Mouse (Mus musculus) layer of hippocampus, postnatal 10 days (tissue): Measurements from ENCODE around the gene Fzd10. TPM values are rescaled to one million over a fixed set of nuclear protein-coding genes. Genes with fewer than 3 reads are reported as not detected.

Source experiments
- DNase-seq, 2 experiments: peaks; one replicate each; pipeline ENCODE4 v3.0.0; 2021; ENCODE audit warnings: low spot score in 2 of 2
- total RNA-seq, 2 experiments: library from RNA; stranded (reverse); gene quantifications; 2 replicates each; pipeline ENCODE4 v1.2.3; 2021

Gene Fzd10
- total RNA-seq, 2 experiments from 2014 or later, result 1.4 to 1.8 TPM

GRCm38 (mm10) chr5:128601036-128602019 lies 684 bp downstream of the Fzd10 start:
- DNase-seq, result no peak

- no peak for DNase-seq
These were observed 3.0 kb downstream of the Fzd10 start for GRCm38 (mm10) chr5:128603693-128604092.

- no peak for DNase-seq
These were observed 6.0 kb downstream of the Fzd10 start for GRCm38 (mm10) chr5:128606596-128606995.

- DNase-seq, result no peak
These were observed 8.4 kb downstream of the Fzd10 start for GRCm38 (mm10) chr5:128609091-128609490.

- DNase-seq, result no peak
These were observed 17.0 kb downstream of the Fzd10 start for GRCm38 (mm10) chr5:128617621-128618020.

GRCm38 (mm10) chr5:128619987-128620386 lies 19.3 kb downstream of the Fzd10 start:
- DNase-seq, result peak in 1 of 2 experiments; percentile 24

GRCm38 (mm10) chr5:128620408-128620807 lies 19.8 kb downstream of the Fzd10 start:
- no peak for DNase-seq

- peak in 1 of 2 experiments; percentile 22 for DNase-seq
These were observed 27.1 kb downstream of the Fzd10 start for GRCm38 (mm10) chr5:128627763-128628162.

GRCm38 (mm10) chr5:128636648-128637047 lies 36.0 kb downstream of the Fzd10 start:
- no peak for DNase-seq

GRCm38 (mm10) chr5:128637071-128638015 lies 36.7 kb downstream of the Fzd10 start:
- no peak for DNase-seq

- DNase-seq, result no peak
These were observed 38.1 kb downstream of the Fzd10 start for GRCm38 (mm10) chr5:128638716-128639115.

GRCm38 (mm10) chr5:128643065-128643464 lies 42.4 kb downstream of the Fzd10 start:
- no peak for DNase-seq

- no peak for DNase-seq
These were observed 45.1 kb downstream of the Fzd10 start for GRCm38 (mm10) chr5:128645720-128646119.

- DNase-seq, result no peak
These were observed 45.6 kb downstream of the Fzd10 start for GRCm38 (mm10) chr5:128646286-128646685.

- DNase-seq, result no peak
These were observed 46.6 kb downstream of the Fzd10 start for GRCm38 (mm10) chr5:128647221-128647730.

- no peak for DNase-seq
These were observed 48.8 kb downstream of the Fzd10 start for GRCm38 (mm10) chr5:128649336-128649897.

Other genes with a start within 250 kb of the Fzd10 start
- 10 to 100 TPM; 14.3 to 16.3 TPM for gene Tmem132d, start 167.8 kb upstream of the Fzd10 start, total RNA-seq
- under 1 TPM; 0.25 to 0.40 TPM for gene Piwil1, start 101.7 kb downstream of the Fzd10 start, total RNA-seq